Mouse (Mus musculus) thymus, postnatal 10 days (tissue): Measurements from ENCODE around the gene Abca8b.
"Not testable (repeated sequence)": the region's sequence is repeated elsewhere in the genome, so short reads cannot be mapped to it uniquely, and the experiment has no call there.

Source experiments
- DNase-seq, 2 experiments: peaks; one replicate each; pipeline ENCODE4 v3.0.0; 2021; ENCODE audit warnings: low spot score in 2 of 2

Gene Abca8b

DNA sequence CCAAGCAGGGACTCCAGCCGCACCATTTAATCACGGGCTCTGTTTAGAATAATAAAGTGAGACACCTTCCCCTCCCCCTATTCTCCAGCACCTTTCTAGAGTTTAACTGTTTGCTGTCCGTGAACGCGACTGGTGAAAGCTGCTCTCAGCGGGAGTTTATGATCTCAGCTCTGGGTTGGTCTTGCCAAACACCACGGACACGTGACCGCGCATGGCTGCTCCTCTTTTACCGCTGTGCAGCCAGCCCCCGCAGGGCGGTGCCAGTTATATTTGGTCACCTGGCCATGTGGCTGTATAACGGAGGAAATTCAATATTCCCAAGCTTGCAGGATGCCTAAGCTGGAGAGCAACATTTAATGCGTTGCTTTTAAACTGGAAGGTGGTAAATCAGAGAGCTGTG is at the start of gene Abca8b:
TSS of gene Abca8b (minus strand) at position 222 of the 400 bp plus-strand sequence.
- no peak for DNase-seq

DNA sequence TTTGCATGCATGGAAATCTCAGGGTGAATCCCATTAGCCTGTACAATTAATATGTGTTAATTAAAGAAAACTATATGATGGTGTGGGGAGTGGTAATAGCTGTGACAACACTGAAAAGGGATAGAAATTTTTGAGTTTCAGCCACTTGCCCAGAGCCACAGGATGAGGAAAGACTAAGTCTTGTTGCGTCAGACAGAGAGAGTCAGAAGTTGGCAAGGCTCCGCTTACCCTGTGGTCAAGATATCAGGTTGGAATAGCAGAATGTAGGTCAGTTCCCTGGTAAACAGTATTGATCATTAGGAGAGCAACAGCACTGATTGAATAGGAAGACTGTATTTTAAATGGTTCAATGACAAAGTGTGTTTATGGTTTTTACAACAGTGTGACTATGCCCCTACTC is 42.1 kb upstream of the Abca8b start:
- no peak for DNase-seq

DNA sequence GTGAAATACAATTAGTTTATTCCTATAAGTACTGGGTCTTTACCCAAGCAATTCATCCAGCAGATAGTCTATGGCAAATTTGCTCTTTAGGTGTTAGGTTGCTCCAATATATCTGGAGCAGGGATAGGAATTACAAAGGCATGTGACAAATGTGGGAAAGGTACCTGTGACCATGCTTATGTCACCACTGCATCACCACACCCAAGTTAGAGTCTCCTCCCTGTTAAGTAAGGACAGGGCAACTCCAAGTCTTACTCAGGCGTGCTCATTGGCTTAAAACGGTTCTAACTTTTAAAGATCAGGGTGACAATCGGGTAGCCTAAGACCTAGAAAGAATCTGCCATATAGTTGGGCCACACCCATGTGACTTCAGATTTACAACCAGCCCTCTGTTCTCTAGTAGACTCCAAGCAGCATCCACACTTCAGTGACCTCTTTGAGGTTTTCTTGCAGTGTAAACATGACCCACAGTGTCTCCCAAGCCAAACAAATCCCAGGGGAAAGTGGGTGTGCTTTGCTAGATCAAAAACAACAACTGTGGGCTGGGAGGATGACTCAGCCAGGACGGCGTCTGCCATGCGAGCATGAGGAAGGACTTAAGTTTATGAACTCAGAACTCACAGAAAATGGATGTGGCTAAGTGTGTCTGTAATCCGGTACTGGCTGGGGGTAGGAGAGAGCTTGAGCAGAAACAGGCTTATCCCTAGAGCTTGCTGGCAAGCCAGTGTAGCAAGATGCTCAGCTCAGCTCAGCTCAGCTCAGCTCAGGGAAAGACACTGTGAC is 33.5 kb upstream of the Abca8b start:
- no peak for DNase-seq

DNA sequence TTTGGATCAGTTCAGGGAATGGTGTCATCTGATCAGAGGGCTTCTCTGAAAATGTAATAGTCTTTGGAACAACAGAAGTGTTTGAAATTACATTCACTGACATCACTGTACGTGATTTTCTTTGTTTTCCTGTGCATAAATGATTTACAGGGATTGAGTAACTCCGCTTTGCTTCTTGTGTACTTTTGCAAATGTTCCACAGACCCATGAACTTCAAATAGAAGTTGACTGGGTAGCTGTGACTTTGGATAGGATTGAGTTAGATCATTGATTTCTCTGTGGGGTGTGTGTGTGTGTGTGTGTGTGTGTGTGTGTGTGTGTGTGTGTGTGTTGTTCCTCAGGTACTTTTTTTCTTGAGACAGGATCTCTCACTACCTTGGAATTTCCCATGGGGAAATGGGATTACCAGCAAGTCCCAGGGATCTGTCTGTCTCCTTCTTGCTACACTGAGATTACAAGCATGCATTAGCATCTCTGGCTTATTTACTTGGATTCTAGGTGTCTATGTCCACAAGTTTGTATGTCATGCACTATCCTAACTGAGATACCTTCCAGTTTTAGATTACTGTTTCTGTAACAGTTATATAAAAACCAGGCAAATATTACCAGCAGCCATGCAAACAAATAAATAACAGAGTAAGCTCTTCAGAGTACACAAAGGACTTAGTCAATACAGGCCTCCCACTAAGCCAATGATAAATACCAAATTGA is 15.3 kb upstream of the Abca8b start:
- DNase-seq: no peak

DNA sequence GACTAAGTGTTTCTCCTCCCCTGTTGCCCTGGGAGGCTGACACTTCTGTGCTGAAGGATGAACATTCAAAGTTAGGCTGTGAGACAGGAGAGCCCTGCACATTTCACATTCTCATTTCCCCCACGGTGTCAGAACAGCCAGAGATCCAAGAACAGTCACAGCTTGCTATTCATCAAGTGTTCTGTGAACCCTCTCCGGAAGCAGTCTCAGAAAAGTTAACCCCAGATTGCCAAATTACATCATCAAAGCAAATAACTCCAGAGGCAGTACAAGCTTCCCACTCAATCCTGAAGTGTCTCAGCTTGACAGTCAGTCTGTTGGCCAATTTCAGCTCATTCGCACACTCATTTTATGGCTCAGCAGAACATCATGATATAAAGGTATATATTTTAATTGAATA is 632 bp downstream of the Abca8b start:
- DNase-seq: no peak

DNA sequence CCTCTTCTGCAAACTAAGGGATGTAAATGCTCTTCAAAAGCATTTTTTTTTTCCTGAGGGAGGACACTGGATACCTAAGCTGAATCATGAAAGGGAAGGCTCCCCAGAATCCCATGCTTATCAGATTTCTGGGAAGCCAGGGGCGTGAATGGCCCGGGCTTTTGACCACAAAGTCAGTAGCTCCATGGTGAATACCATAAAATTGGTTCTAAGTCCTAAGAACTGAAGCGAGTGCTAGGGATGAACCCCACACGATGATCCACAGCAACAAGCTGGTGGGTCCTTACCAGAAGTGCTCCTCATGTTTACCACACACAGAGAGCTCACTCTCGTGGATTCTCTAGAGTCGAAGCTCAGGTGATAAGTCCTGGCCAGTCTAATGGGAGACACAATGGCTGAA is 1.6 kb downstream of the Abca8b start:
- DNase-seq: no peak

DNA sequence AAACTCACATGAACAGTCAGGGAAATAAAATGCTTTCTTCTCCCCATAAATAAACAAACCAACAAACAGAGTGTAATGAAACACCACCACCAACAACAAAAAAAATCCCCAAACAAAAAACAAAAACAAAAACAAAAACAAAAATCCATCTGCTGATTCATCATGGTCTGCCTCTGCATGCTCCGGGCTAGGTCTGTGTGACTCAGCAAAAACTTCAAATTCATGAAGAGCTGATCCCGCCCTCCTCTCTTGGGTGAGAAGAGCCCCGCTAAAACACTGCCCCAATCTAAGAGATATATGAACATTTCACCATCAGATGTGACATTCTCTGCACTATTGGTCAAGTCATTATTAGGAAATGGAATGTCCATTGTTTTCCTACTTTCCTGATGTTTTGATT is 4.4 kb downstream of the Abca8b start:
- no peak for DNase-seq

DNA sequence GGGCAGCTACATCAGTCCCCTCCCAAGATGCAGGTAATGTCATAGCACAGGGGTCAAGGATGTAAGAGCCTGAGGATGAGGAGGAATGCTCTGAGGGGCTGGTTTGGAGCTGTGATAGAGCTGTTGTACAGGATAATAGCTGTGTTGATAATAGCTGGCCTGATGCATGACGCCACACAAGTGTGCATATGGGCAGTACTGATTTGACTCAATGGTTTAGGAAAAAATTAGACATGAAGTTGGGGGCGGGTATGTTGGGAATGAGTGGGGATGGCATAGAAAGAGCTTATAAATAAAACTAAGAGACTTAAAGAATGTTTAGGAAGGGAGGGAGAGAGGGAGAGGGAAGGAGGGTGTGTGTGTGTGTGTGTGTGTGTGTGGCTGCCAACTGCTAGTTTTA is 5.4 kb downstream of the Abca8b start:
- no peak for DNase-seq

DNA sequence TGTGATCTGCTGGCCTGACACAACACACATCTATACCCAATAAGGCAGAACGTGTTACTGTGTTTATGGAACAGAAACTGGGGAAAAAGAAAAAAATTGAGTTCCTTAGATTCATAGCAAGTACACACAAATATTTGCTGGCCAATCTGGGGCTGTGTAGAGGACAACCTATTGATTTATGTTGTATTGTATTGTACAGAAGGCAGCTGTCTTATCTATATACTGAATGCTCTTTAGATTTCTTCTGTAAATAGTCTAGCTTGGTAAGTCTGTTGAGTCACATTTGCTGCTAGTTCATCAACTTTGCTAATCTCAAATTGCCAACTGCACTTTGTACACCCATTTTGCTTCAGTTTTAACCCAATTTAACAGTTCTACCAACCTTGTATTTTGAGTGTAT is 7.5 kb downstream of the Abca8b start:
- DNase-seq: no peak

DNA sequence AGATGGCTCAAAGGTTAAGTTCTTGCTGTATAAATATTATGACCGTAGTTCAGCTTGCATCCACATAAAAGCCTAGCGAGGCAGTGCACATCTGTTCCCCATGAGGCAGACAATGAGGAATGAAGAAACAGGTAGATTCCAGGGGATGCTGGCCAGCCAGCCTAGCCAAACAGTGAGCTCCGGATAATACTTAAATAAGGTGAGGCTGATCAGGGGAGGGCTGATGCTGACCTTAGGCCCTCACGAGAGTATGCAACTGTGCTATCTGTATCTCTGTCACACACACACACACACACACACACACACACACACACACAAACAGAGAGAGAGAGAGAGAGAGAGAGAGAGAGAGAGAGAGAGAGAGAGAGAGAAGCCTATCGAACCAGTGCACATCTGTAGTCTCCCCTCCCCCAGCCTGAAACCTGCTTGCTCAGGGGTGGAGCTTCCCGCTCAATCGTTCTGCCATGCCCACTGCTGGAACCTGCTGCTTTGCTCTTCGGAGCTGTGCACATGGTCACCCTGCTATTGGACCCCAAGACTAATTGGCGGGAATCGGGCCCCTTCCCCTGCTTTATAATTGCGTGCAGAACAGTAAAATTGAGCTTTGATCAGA is 8.1 kb downstream of the Abca8b start:
- DNase-seq: not testable (repeated sequence)

DNA sequence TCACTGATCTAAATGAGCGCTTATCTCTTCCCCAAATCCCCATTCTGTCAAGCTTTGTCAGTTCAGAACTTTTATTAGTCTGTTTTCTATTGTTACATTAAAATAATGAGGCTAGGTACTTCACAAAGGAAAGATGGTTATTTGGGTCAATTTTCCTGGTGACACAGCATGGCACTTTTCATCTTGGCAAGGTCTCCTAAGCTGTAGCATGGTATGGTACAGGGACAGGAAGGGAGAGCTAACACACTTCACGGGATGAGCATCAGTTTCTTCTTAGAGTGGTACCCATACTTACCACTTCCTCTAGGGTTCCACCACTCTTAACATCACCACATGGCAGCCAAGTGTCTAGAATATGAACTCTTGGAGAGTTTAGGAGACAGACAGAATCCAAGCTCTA is 13.8 kb downstream of the Abca8b start:
- no peak for DNase-seq

DNA sequence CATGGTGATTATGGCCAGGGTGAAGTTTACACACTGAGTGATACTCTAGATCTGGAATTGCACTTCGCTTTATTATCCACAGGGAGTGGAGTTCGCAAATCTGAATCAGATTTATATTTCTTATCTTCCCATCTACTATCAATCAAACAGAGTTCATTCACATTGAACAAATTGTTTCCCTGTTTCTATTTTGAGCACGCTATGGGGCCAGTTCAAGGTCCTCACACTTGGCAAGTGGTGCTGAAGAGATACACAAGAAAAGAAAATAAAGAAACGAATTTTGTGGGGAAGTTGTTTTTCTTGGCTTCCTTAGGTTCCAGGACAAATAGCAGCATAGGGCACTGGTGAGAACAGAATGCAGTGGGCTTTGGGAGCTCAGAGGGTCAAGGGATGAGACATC is 25.1 kb downstream of the Abca8b start:
- no peak for DNase-seq

DNA sequence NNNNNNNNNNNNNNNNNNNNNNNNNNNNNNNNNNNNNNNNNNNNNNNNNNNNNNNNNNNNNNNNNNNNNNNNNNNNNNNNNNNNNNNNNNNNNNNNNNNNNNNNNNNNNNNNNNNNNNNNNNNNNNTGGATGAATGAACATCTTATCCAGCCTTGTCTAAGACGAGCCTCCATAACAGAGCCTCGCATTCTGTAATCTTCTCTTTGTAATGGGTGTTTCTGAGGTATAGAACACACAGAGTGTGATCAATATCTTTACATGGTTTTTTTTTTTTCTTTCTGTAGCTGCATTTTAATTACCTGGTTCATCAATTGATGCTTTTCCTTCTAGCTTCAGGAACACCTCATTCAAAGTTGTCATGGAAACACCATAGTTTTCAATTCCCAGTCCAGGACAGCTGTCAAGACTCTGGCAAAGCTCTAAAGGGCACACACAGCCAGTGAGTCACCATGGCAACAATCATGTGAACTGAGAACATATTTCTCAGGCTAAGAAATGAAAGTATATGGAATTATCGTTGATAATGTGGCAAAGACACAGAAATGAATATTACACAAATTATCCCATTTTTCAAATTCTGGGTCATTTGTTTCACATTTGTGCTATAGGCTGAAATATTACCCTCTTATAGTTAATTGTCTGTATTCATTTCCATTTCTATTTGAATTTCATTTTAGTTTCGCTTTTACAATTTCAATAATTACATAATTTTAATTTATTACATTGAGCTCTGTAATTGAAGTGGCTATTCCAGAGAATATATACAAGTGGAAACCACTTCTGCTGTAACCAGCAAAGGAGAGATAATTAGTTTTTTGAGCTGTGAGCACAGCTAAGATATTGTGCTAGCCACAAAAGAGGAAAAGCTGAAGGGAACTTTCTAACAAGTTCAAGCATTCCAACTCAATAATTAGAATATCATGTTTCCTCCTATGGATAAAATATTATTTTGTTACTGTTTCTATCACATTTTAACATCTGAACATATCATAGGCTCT is 33.9 kb downstream of the Abca8b start:
- DNase-seq: no peak

DNA sequence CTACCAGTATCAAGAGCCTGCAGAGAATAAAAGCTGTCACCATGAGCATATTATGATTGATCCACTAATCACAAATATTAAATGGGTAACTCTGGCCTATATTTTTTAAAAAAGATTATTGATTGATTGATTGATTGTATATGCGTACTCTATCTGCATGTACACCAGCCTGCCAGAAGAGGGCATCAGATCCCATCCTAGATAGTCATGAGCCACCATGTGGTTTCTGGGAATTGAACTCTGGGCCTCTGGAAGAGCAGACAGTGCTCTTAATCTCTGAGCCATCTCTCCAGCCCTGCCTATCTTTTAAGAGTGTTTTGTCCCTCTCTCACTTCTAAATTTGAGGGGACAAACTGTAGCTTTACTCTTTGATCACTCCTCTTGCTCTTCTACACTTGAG is 40.5 kb downstream of the Abca8b start:
- DNase-seq: no peak

DNA sequence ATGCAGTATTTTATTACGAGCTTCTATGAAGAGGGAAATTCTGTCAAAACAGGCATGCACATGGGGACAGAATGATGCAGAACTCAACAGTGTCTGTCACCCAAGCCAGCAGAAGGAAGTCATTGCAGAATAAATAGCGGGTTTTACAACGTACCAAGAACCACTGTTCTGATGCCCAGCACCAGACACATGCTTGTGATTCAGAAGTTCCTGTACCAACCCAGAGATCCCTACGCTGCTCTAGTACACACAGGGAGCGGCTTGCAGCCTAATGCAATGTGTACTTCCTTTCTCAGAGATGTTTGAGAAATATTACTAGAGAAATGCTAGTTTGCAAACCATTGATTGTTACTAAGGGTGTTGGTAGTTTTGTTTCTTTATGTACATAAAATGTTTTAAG is 58.7 kb downstream of the Abca8b start:
- no peak for DNase-seq

DNA sequence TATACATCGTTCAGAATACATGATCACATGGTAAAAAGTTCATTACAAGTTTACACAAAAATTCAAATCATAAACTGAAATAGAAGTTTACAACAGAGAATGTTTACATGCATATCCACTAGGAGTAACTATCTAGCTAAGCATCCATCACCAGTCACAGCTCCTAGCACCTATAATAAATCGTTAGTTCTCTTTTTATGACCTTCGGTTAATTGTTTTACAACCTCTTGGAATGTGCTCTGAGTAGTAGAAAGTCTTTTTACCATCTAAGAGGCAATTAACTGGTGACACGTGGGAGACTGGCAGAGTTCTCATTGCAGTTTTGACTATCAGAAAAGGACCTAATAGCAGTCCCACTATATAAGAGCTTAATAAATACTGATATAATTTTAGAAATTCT is 62.4 kb downstream of the Abca8b start:
- DNase-seq: not testable (repeated sequence)

DNA sequence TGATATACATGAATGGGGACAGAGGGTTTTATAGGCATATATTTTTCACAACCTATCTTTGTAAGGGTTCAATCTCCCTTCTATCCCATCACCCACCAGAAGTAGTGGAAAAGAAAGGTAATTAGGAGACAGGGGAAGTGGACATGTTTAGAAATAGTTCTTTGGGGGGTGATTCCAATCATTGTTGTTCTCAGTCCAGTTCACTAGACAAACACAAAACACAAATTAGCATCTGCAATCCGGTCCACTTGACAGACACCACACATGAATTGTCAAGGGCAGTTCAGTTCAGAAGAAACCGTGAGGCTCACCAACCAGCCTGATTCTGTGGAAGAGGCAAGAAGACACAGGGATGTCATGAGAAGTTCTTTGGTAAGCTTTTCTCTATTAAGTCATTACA is 67.2 kb downstream of the Abca8b start:
- DNase-seq: no peak

DNA sequence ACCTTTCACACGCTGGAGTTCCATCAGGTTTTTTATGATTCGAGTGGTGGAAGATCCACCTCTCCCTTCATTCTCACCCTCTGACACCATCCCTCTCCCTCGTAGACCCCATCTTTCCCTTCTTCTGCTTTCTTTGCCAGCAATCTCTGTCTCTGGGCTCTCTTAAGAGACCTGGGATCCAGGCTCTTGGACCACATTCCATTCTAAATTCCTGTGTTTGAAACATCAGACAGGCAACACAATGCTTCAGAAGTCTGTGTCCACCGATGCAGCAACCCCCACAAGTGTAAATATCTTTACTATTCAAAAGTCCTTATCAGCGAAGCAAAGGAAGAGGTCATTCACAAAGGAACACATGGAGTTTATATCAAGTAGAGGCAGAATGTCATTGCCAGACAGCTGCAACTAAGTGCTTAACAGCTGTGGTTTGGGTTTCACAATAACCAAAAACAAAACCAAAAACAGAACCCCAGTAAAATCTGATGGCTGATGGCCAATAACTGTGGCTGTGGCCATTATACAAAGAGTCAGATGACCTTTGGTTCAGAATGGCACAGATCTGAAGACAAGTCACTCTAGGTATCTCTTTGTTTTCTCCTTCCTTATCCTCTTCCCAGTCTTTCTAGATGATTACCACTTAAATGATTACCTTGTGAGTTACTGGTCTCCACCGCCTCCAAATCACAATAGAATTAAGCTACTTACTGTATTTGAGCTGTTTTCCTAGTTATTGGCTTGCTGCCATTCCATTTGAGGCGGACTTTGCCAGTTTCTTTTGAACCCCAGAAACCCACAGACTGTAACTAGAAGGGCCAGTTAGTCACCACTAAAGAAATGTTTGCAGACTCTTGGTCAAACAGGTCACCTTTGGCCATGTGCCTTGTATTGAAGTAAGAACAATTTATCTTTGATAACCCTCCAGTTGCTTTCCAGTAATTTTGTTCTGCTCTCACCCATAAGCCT is 68.6 kb downstream of the Abca8b start:
- no peak for DNase-seq

DNA sequence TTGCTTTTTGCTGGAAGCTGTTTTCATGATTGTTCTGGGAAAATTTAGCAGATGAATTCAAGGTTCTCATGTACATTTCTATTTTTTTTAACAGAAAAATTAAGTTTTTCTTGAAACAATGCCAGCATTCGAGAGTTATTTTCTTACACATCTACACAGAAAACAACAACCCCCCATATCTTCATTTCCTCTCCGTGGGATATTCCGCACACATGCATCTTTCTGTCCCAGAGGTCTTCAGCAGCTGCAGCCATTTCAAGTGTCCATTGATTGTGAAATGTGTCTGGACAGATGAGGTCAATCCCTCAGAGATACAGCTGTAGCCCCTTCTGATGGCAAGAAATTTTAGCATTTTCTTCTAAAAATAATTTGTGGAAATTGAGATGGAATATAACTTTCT is 73.4 kb downstream of the Abca8b start:
- no peak for DNase-seq

DNA sequence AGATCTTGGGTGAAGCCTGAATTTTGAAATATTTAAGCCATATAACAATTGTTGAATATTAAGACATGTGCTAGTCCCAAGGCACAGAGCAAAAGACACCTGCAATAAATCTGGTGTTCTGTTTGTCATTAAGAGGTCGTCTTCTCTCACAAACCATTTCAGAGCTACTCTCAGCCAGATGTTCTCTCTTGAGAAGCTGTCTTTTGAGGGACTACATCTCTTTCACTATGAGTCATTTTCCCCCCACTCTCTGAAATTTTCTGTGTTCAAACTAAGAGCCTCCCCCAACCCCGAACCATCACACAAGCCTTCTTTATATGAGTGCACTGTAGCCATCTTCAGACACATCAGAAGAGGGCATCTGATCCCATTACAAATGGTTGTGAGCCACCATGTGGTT is 76.2 kb downstream of the Abca8b start:
- DNase-seq: no peak

DNA sequence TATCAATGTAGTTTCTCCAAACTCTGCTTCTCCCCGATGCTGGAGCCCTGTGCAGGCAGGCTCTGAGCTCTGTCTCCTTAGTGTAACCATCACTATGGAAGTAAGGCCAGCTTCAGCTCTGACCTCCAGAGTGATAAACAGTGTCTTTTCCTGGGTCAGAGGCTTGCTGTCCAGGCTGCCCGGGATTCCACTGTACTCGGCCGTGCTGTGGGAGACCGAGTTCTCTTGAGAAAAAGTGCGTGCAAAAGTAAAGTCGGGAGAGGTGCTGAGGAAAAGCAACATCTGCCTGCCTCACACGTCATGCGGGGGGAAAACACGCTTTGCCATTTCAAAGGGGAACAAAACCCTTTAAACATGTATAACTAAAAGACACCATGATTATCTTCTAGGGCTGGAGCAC is 79.0 kb downstream of the Abca8b start:
- no peak for DNase-seq
